Mouse (Mus musculus) lung, postnatal 0 days (tissue): ENCODE measurements at regions not wholly inside any gene's neighbourhood (a gene's known extent, or its start where the extent isn't known, plus 50 kb on each side); places are given as distances from the start of the nearest gene placed in this dataset.

Source experiments
- CTCF ChIP-seq: IDR thresholded peaks from 2 replicates; pipeline ENCODE4 v1.5.1; 2016; ENCODE audit warnings: antibody characterized with exemption, mild to moderate bottlenecking
- EP300 ChIP-seq: IDR thresholded peaks from 2 replicates; pipeline ENCODE4 v1.6.1; 2016; ENCODE audit warnings: antibody characterized with exemption, mild to moderate bottlenecking, control low read depth

- TF ChIP-seq EP300, result no peak
- no peak for TF ChIP-seq CTCF
Measured at GRCm38 (mm10) chr3:31799192-31799591, 103.1 kb upstream of the Kcnmb2 start.
